Mouse (Mus musculus): ENCODE measurements around the gene Zscan22. TPM values are rescaled to one million over a fixed set of nuclear protein-coding genes. Genes with fewer than 3 reads are reported as not detected.

The Zscan22 gene
- total and polyA plus RNA-seq, 3 experiments: 3.5 to 25.0 (median 4.5) TPM

- ATAC-seq (ENCODE audit: extremely low read depth, insufficient number of reproducible peaks, low FRiP score, poor library complexity, severe bottlenecking) (no peak), DNase-seq (ENCODE audit: low spot score) (no peak)
- H3K27me3 ChIP-seq (ENCODE audit: insufficient read depth, low read length): no peaks in the 10 kb centered on the region
- H3K4me3 ChIP-seq (ENCODE audit: low read depth, low read length): peak overlapping the region; percentile 83
- peaks cover 51% of the 10 kb centered on the region for H3K36me3 ChIP-seq (replicated peaks)
- TF ChIP-seq GATA1 (IDR thresholded peaks at IDR 0.05; ENCODE audit: borderline replicate concordance, low read length) (no peak), POLR2AphosphoS5 (IDR thresholded peaks at IDR 0.05; ENCODE audit: insufficient replicate concordance, low read depth, low read length) (no peak; the same call in 1 of the 2 replicates), CTCF (IDR thresholded peaks at IDR 0.05; ENCODE audit: low read depth, low read length) (no peak), TAL1 (conservative IDR thresholded peaks at IDR 0.05; ENCODE audit: low read depth, low read length) (no peak), GATA2 (IDR thresholded peaks at IDR 0.05; ENCODE audit: borderline replicate concordance, low read depth, low read length) (no peak)
- peaks cover under 1% of the 10 kb centered on the region; the same call in 1 of the 2 replicates for H3K9me3 ChIP-seq (replicated peaks)
- H3K4me1 ChIP-seq (ENCODE audit: insufficient read depth, low read depth, low read length): peaks cover 34% of the 10 kb centered on the region
These were observed 25.1 kb downstream of the Zscan22 start for GRCm38 (mm10) chr7:12922729-12923128.

- DNase-seq (ENCODE audit: low spot score) (no peak), ATAC-seq (ENCODE audit: extremely low read depth, insufficient number of reproducible peaks, low FRiP score, poor library complexity, severe bottlenecking) (no peak)
- peaks cover 73% of the 10 kb centered on the region for H3K36me3 ChIP-seq (replicated peaks)
These were observed 28.7 kb downstream of the Zscan22 start for GRCm38 (mm10) chr7:12926316-12926715.

GRCm38 (mm10) chr7:12927191-12927680, 29.6 kb downstream of the Zscan22 start, which contains the start of gene Rnf225:
Gene Rnf225 (plus strand): TSS chr7:12927416.
- Histone ChIP-seq H3K4me1 (ENCODE audit: insufficient read depth, low read depth, low read length) (peaks cover 30% of the 10 kb centered on the region), H3K4me3 (ENCODE audit: low read depth, low read length) (no peak within 1 kb of the TSS; the same call in 1 of the 2 replicates), H3K27me3 (ENCODE audit: insufficient read depth, low read length) (no peaks in the 10 kb centered on the region), H3K36me3 (replicated peaks) (peaks cover 73% of the 10 kb centered on the region), H3K9me3 (replicated peaks) (peaks cover 7% of the 10 kb centered on the region)
- DNase-seq (ENCODE audit: low spot score) (no peak), ATAC-seq (ENCODE audit: extremely low read depth, insufficient number of reproducible peaks, low FRiP score, poor library complexity, severe bottlenecking) (no peak)
- TF ChIP-seq GATA2 (IDR thresholded peaks at IDR 0.05; ENCODE audit: borderline replicate concordance, low read depth, low read length) (no peak), GATA1 (IDR thresholded peaks at IDR 0.05; ENCODE audit: borderline replicate concordance, low read length) (no peak), CTCF (IDR thresholded peaks at IDR 0.05; ENCODE audit: low read depth, low read length) (no peak), POLR2AphosphoS5 (IDR thresholded peaks at IDR 0.05; ENCODE audit: insufficient replicate concordance, low read depth, low read length) (peak; percentile 70; the same call in 1 of the 2 replicates), TAL1 (conservative IDR thresholded peaks at IDR 0.05; ENCODE audit: low read depth, low read length) (no peak)

More at GRCm38 (mm10) chr7:12926316-12926715, 28.7 kb downstream of the Zscan22 start:
- no peak for TF ChIP-seq GATA1 (IDR thresholded peaks at IDR 0.05; ENCODE audit: borderline replicate concordance, low read length)
- no peak for TF ChIP-seq POLR2AphosphoS5 (IDR thresholded peaks at IDR 0.05; ENCODE audit: insufficient replicate concordance, low read depth, low read length)
- TF ChIP-seq CTCF (IDR thresholded peaks at IDR 0.05; ENCODE audit: low read depth, low read length): no peak
- TF ChIP-seq GATA2 (IDR thresholded peaks at IDR 0.05; ENCODE audit: borderline replicate concordance, low read depth, low read length): no peak
- no peak for TF ChIP-seq TAL1 (conservative IDR thresholded peaks at IDR 0.05; ENCODE audit: low read depth, low read length)
- H3K9me3 ChIP-seq (replicated peaks): peaks cover 7% of the 10 kb centered on the region
- H3K4me1 ChIP-seq (ENCODE audit: insufficient read depth, low read depth, low read length): peaks cover 30% of the 10 kb centered on the region
- H3K4me3 ChIP-seq (ENCODE audit: low read depth, low read length): no peak overlapping the region
- H3K27me3 ChIP-seq (ENCODE audit: insufficient read depth, low read length): no peaks in the 10 kb centered on the region

GRCm38 (mm10) chr7:12927693-12928589, 30.3 kb downstream of the Zscan22 start:
- TF ChIP-seq POLR2AphosphoS5 (IDR thresholded peaks at IDR 0.05; ENCODE audit: insufficient replicate concordance, low read depth, low read length) (no peak; the same call in 1 of the 2 replicates), CTCF (IDR thresholded peaks at IDR 0.05; ENCODE audit: low read depth, low read length) (no peak), GATA1 (IDR thresholded peaks at IDR 0.05; ENCODE audit: borderline replicate concordance, low read length) (no peak), TAL1 (conservative IDR thresholded peaks at IDR 0.05; ENCODE audit: low read depth, low read length) (no peak), GATA2 (IDR thresholded peaks at IDR 0.05; ENCODE audit: borderline replicate concordance, low read depth, low read length) (no peak)
- ATAC-seq (ENCODE audit: extremely low read depth, insufficient number of reproducible peaks, low FRiP score, poor library complexity, severe bottlenecking): no peak
- H3K36me3 ChIP-seq (replicated peaks): peaks cover 68% of the 10 kb centered on the region
- peaks cover 7% of the 10 kb centered on the region for H3K9me3 ChIP-seq (replicated peaks)
- H3K4me3 ChIP-seq (ENCODE audit: low read depth, low read length): no peak overlapping the region; the same call in 1 of the 2 replicates
- H3K27me3 ChIP-seq (ENCODE audit: insufficient read depth, low read length): no peaks in the 10 kb centered on the region
- DNase-seq (ENCODE audit: low spot score): no peak
- peaks cover 30% of the 10 kb centered on the region for H3K4me1 ChIP-seq (ENCODE audit: insufficient read depth, low read depth, low read length)

- DNase-seq (ENCODE audit: low spot score) (no peak), ATAC-seq (ENCODE audit: extremely low read depth, insufficient number of reproducible peaks, low FRiP score, poor library complexity, severe bottlenecking) (no peak)
- Histone ChIP-seq H3K27me3 (ENCODE audit: insufficient read depth, low read length) (no peaks in the 10 kb centered on the region), H3K4me3 (ENCODE audit: low read depth, low read length) (no peak overlapping the region), H3K9me3 (replicated peaks) (no peaks in the 10 kb centered on the region), H3K4me1 (ENCODE audit: insufficient read depth, low read depth, low read length) (peaks cover 2% of the 10 kb centered on the region; the same call in 1 of the 2 replicates), H3K36me3 (replicated peaks) (peaks cover 12% of the 10 kb centered on the region)
- no peak for TF ChIP-seq CTCF (IDR thresholded peaks at IDR 0.05; ENCODE audit: low read depth, low read length)
- TF ChIP-seq GATA1 (IDR thresholded peaks at IDR 0.05; ENCODE audit: borderline replicate concordance, low read length): no peak
- no peak for TF ChIP-seq GATA2 (IDR thresholded peaks at IDR 0.05; ENCODE audit: borderline replicate concordance, low read depth, low read length)
- no peak for TF ChIP-seq TAL1 (conservative IDR thresholded peaks at IDR 0.05; ENCODE audit: low read depth, low read length)
- no peak for TF ChIP-seq POLR2AphosphoS5 (IDR thresholded peaks at IDR 0.05; ENCODE audit: insufficient replicate concordance, low read depth, low read length)
These were observed 36.1 kb downstream of the Zscan22 start for GRCm38 (mm10) chr7:12933615-12934140.
